Mouse (Mus musculus) G1E (cell line): ENCODE measurements at regions not wholly inside any gene's neighbourhood (a gene's known extent, or its start where the extent isn't known, plus 50 kb on each side); places are given as distances from the start of the nearest gene placed in this dataset.

Experiments
- CTCF ChIP-seq: IDR thresholded peaks from 2 replicates; pipeline ENCODE4 v1.5.1; 2012; ENCODE audit warnings: low read depth, low read length, inconsistent platforms, mixed read lengths
- GATA1 ChIP-seq: IDR thresholded peaks from 2 replicates; pipeline ENCODE4 v1.6.1; 2012; ENCODE audit warnings: borderline replicate concordance, low read length, inconsistent platforms, mixed read lengths
- POLR2AphosphoS5 ChIP-seq: IDR thresholded peaks from 2 replicates; pipeline ENCODE4 v1.6.1; 2012; ENCODE audit warnings: low read depth, low read length, inconsistent platforms; ENCODE audit not compliant: insufficient replicate concordance
- TAL1 ChIP-seq: conservative IDR thresholded peaks from 2 replicates; pipeline ENCODE4 v1.6.1; 2012; ENCODE audit warnings: low read depth, low read length, inconsistent platforms, mixed read lengths

DNA sequence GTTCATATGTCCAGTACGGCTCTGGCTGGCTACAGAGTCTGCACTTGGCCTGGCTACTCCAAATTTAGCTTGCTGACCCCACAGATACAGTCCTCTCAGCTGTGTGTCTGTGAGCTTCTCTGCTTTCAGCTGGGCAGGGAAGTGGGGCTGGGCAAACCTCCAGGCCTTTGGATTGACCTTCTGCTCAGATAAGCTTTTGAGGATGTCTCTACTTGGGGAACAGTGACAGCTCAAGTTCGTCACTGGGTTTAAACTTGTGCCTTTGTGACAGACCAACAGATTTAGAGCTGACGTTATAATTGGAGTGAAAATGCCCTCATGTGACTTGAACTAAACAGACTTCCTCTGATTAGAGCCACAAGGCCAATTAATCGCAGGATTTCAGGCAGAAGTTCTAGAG lies 78.4 kb upstream of the 1700025G04Rik start:
- no peak for TF ChIP-seq CTCF
- TF ChIP-seq GATA1, result no peak
- TF ChIP-seq POLR2AphosphoS5, result no peak
- no peak for TF ChIP-seq TAL1
